Mouse (Mus musculus): Measurements from ENCODE around the gene Ccr8.
A peak's percentile ranks its signal among the peaks of the same experiment; 100 is the strongest.

Ccr8 gene

GRCm38 (mm10) chr9:120132980-120133754, 41.3 kb downstream of the Ccr8 start:
- no peak for DNase-seq (ENCODE audit: low read depth)

GRCm38 (mm10) chr9:120133755-120134475, 42.0 kb downstream of the Ccr8 start:
- no peak for DNase-seq (ENCODE audit: low read depth)

GRCm38 (mm10) chr9:120134529-120135160, 42.7 kb downstream of the Ccr8 start:
- no peak for DNase-seq (ENCODE audit: low read depth)

GRCm38 (mm10) chr9:120135454-120135853, 43.5 kb downstream of the Ccr8 start:
- DNase-seq (ENCODE audit: low read depth): no peak

GRCm38 (mm10) chr9:120140652-120141051, 48.7 kb downstream of the Ccr8 start:
- peak; percentile 89 for DNase-seq (ENCODE audit: low read depth)

- no peak for DNase-seq (ENCODE audit: low read depth)
Measured at GRCm38 (mm10) chr9:120144474-120144873, 52.6 kb downstream of the Ccr8 start.

Measured in NIH3T3 (cell line).